Mouse (Mus musculus): ENCODE data around the gene Sfta2.

Sfta2 gene

GRCm38 (mm10) chr17:35594456-35594855, 6.9 kb upstream of the Sfta2 start:
- DNase-seq: no peak

GRCm38 (mm10) chr17:35597399-35597798, 4.0 kb upstream of the Sfta2 start:
- no peak for DNase-seq

- DNase-seq: no peak
Observed at GRCm38 (mm10) chr17:35601736-35602354, 496 bp downstream of the Sfta2 start.

GRCm38 (mm10) chr17:35617127-35617526, 15.8 kb downstream of the Sfta2 start:
- DNase-seq: no peak

- DNase-seq: no peak
Observed at GRCm38 (mm10) chr17:35626537-35626936, 25.2 kb downstream of the Sfta2 start, which contains the start of gene Gm9573. Gene Gm9573, minus strand, starts transcription at chr17:35626637.

- peak; percentile 37 for DNase-seq
Observed at GRCm38 (mm10) chr17:35633992-35634391, 32.6 kb downstream of the Sfta2 start.

GRCm38 (mm10) chr17:35635202-35635601, 33.9 kb downstream of the Sfta2 start:
- DNase-seq: no peak

- peak; percentile 74 for DNase-seq
Observed at GRCm38 (mm10) chr17:35635699-35636111, 34.4 kb downstream of the Sfta2 start.

- peak; percentile 28 for DNase-seq
Observed at GRCm38 (mm10) chr17:35636363-35636762, 35.0 kb downstream of the Sfta2 start.

- peak; percentile 57 for DNase-seq
Observed at GRCm38 (mm10) chr17:35638475-35639190, 37.3 kb downstream of the Sfta2 start.

GRCm38 (mm10) chr17:35639352-35639751, 38.0 kb downstream of the Sfta2 start:
- DNase-seq: no peak

- DNase-seq: no peak
Observed at GRCm38 (mm10) chr17:35643609-35644236, 42.4 kb downstream of the Sfta2 start, which contains the start of gene Mucl3. Gene Mucl3, minus strand, starts transcription at chr17:35643695.

- peak; percentile 45 for DNase-seq
Observed at GRCm38 (mm10) chr17:35649429-35649828, 48.1 kb downstream of the Sfta2 start.

- DNase-seq: no peak
Observed at GRCm38 (mm10) chr17:35653086-35653485, 51.7 kb downstream of the Sfta2 start.

- DNase-seq: peak; percentile 38
Observed at GRCm38 (mm10) chr17:35665957-35666515, 64.7 kb downstream of the Sfta2 start.

GRCm38 (mm10) chr17:35666851-35667256, 65.5 kb downstream of the Sfta2 start:
- DNase-seq: peak; percentile 12

GRCm38 (mm10) chr17:35667334-35668065, 66.2 kb downstream of the Sfta2 start, which contains the start of gene Vars2:
Gene Vars2, minus strand, starts transcription at chr17:35667592.
- DNase-seq: peak; percentile 99

GRCm38 (mm10) chr17:35669731-35670130, 68.4 kb downstream of the Sfta2 start:
- no peak for DNase-seq

- no peak for DNase-seq
Observed at GRCm38 (mm10) chr17:35671846-35672245, 70.5 kb downstream of the Sfta2 start.

- DNase-seq: no peak
Observed at GRCm38 (mm10) chr17:35672527-35672926, 71.2 kb downstream of the Sfta2 start.

GRCm38 (mm10) chr17:35673416-35674035, 72.2 kb downstream of the Sfta2 start, which contains the start of gene Gtf2h4:
Gene Gtf2h4, minus strand, starts transcription at chr17:35673739.
- peak; percentile 86 for DNase-seq

GRCm38 (mm10) chr17:35680591-35680990, 79.2 kb downstream of the Sfta2 start:
- DNase-seq: no peak
